In genomic region chr16:9501713-9502112, GRCm38 (mm10) we compare ENCODE assay signal across 9 mouse cellular contexts.
DNase-seq lines count a peak whose midpoint lies in the region; ATAC-seq and TF ChIP-seq lines count a peak whose summit lies in the region.
"Had no signal": no experiment of that assay in that cellular context is flagged by ENCODE, and none has a peak within 500 bp of the region (broad histone marks: within the 10 kb centered on the region; RNA-seq: fewer than 3 reads in every experiment).

No protein-coding gene starts in this region.

- H3K9me3 ChIP-seq in forebrain, embryonic 15.5 days: no peaks in the 10 kb centered on the region
- no peaks in the 10 kb centered on the region for H3K9me3 ChIP-seq in forebrain, embryonic 10.5 days
- no peaks in the 10 kb centered on the region for H3K9me3 ChIP-seq in midbrain, postnatal 0 days (ENCODE audit: low read length)
- no peaks in the 10 kb centered on the region for H3K9me3 ChIP-seq in midbrain, embryonic 15.5 days
- H3K9me3 ChIP-seq in stomach, embryonic 14.5 days (ENCODE audit: control insufficient read depth, low read depth, low read length): no peaks in the 10 kb centered on the region
- H3K9me3 ChIP-seq: heart, embryonic 15.5 days had no signal

- TF ChIP-seq CTCF in midbrain, postnatal 0 days (IDR thresholded peaks at IDR 0.05): no peak

- no peak overlapping the region for H3K4me3 ChIP-seq in forebrain, embryonic 15.5 days
- H3K4me3 ChIP-seq in forebrain, embryonic 10.5 days: no peak overlapping the region
- H3K4me3 ChIP-seq in midbrain, postnatal 0 days (ENCODE audit: low read depth, low read length): no peak overlapping the region
- no peak overlapping the region for H3K4me3 ChIP-seq in midbrain, embryonic 15.5 days
- no peak overlapping the region for H3K4me3 ChIP-seq in stomach, embryonic 14.5 days (ENCODE audit: low read depth, low read length)
- H3K4me3 ChIP-seq: heart, embryonic 15.5 days had no signal

- H3K36me3 ChIP-seq in forebrain, embryonic 15.5 days: no peaks in the 10 kb centered on the region
- no peaks in the 10 kb centered on the region for H3K36me3 ChIP-seq in forebrain, embryonic 10.5 days (replicated peaks)
- H3K36me3 ChIP-seq in midbrain, postnatal 0 days (ENCODE audit: insufficient read depth, low read length): no peaks in the 10 kb centered on the region
- H3K36me3 ChIP-seq in midbrain, embryonic 15.5 days (replicated peaks): no peaks in the 10 kb centered on the region
- H3K36me3 ChIP-seq in stomach, embryonic 14.5 days (ENCODE audit: control insufficient read depth, insufficient read depth, low read length): no peaks in the 10 kb centered on the region
- H3K36me3 ChIP-seq: heart, embryonic 15.5 days had no signal

- H3K27me3 ChIP-seq in forebrain, embryonic 15.5 days: no peaks in the 10 kb centered on the region
- H3K27me3 ChIP-seq in forebrain, embryonic 10.5 days (ENCODE audit: poor library complexity, severe bottlenecking): no peaks in the 10 kb centered on the region
- H3K27me3 ChIP-seq in midbrain, postnatal 0 days (ENCODE audit: insufficient read depth, low read length): no peaks in the 10 kb centered on the region
- H3K27me3 ChIP-seq in midbrain, embryonic 15.5 days (replicated peaks): no peaks in the 10 kb centered on the region
- no peaks in the 10 kb centered on the region for H3K27me3 ChIP-seq in stomach, embryonic 14.5 days (ENCODE audit: control insufficient read depth, insufficient read depth, low read length)
- H3K27me3 ChIP-seq: heart, embryonic 15.5 days had no signal

- no peak overlapping the region for H3K9ac ChIP-seq in forebrain, embryonic 15.5 days (replicated peaks)
- H3K9ac ChIP-seq in midbrain, postnatal 0 days (replicated peaks; ENCODE audit: low read length, poor library complexity, severe bottlenecking): no peak overlapping the region
- H3K9ac ChIP-seq in midbrain, embryonic 15.5 days: no peak overlapping the region
- no peak overlapping the region for H3K9ac ChIP-seq in stomach, embryonic 14.5 days (replicated peaks; ENCODE audit: low read depth, low read length)
- H3K9ac ChIP-seq: heart, embryonic 15.5 days had no signal

- intact Hi-C loops in left cerebral cortex, postnatal 14 days (cut with DNase I): no loop called here

- no peak overlapping the region for H3K27ac ChIP-seq in forebrain, embryonic 15.5 days (replicated peaks)
- H3K27ac ChIP-seq in forebrain, embryonic 10.5 days: no peak overlapping the region
- no peak overlapping the region for H3K27ac ChIP-seq in midbrain, postnatal 0 days (ENCODE audit: low read depth, low read length)
- no peak overlapping the region for H3K27ac ChIP-seq in midbrain, embryonic 15.5 days
- no peak overlapping the region for H3K27ac ChIP-seq in stomach, embryonic 14.5 days (ENCODE audit: low read length)
- H3K27ac ChIP-seq: heart, embryonic 15.5 days had no signal

- ATAC-seq in forebrain, embryonic 15.5 days (replicated peaks): peak; percentile 61; the same call in 1 of the 2 replicates
- no peak for ATAC-seq in midbrain, postnatal 0 days (ENCODE audit: low FRiP score)
- ATAC-seq in midbrain, embryonic 15.5 days (replicated peaks): no peak
- ATAC-seq in stomach, embryonic 14.5 days (ENCODE audit: insufficient number of reproducible peaks, insufficient read depth, low FRiP score, low read depth): peak; percentile 65; the same call in 1 of the 2 replicates
- no peak for ATAC-seq in megakaryocyte, adult 5-6 weeks (ENCODE audit: poor library complexity, severe bottlenecking)

- H3K4me1 ChIP-seq in forebrain, embryonic 15.5 days: peaks cover 5% of the 10 kb centered on the region
- no peaks in the 10 kb centered on the region for H3K4me1 ChIP-seq in forebrain, embryonic 10.5 days
- H3K4me1 ChIP-seq in midbrain, postnatal 0 days (ENCODE audit: insufficient read depth, low read length): no peaks in the 10 kb centered on the region
- no peaks in the 10 kb centered on the region for H3K4me1 ChIP-seq in midbrain, embryonic 15.5 days
- H3K4me1 ChIP-seq in stomach, embryonic 14.5 days (ENCODE audit: control insufficient read depth, insufficient read depth, low read length): no peaks in the 10 kb centered on the region

- WGBS in forebrain, embryonic 15.5 days: 24% methylated on average over 4 of the region's 4 CpGs
- 92% methylated on average over 4 of the region's 4 CpGs for WGBS in forebrain, embryonic 10.5 days
- 36% methylated on average over 4 of the region's 4 CpGs for WGBS in midbrain, postnatal 0 days
- WGBS in midbrain, embryonic 15.5 days: 36% methylated on average over 4 of the region's 4 CpGs
- WGBS in stomach, embryonic 14.5 days: 8% methylated on average over 4 of the region's 4 CpGs

- no peak overlapping the region for H3K4me2 ChIP-seq in forebrain, embryonic 15.5 days (replicated peaks)
- H3K4me2 ChIP-seq in midbrain, postnatal 0 days (ENCODE audit: low read depth, low read length, poor library complexity, severe bottlenecking): no peak overlapping the region
- H3K4me2 ChIP-seq in midbrain, embryonic 15.5 days: no peak overlapping the region
- H3K4me2 ChIP-seq in stomach, embryonic 14.5 days (replicated peaks; ENCODE audit: low read depth, low read length): no peak overlapping the region
- H3K4me2 ChIP-seq: heart, embryonic 15.5 days had no signal

- DNase-seq in forebrain, embryonic 10.5 days (ENCODE audit: extremely low spot score, low spot score): no peak
- peak; percentile 42 for DNase-seq in midbrain, postnatal 0 days (ENCODE audit: low spot score)
- DNase-seq in left cerebral cortex, postnatal 14 days (ENCODE audit: low spot score in 2 of 2): peak; percentile 31 to 46
- DNase-seq in embryo, embryonic 9.5 days (ENCODE audit: extremely low spot score): no peak

Comparison
In these comparisons a context has a peak if more than half of its experiments do, and no peak if none do; other contexts are left out.
1. ATAC-seq: peak in forebrain, embryonic 15.5 days (single experiment) and stomach, embryonic 14.5 days (single experiment); none in midbrain, postnatal 0 days (single experiment), midbrain, embryonic 15.5 days (single experiment) and megakaryocyte, adult 5-6 weeks (single experiment).
2. DNase-seq: peak in midbrain, postnatal 0 days (single experiment) and left cerebral cortex, postnatal 14 days (2 of 2); none in forebrain, embryonic 10.5 days (single experiment) and embryo, embryonic 9.5 days (single experiment).